Mouse (Mus musculus) layer of hippocampus, adult 9-11 months (tissue): ENCODE results near the gene Tapbpl.

ENCODE experiments used
- DNase-seq: peaks from one replicate; pipeline ENCODE4 v3.0.0; 2022

Gene Tapbpl

DNA sequence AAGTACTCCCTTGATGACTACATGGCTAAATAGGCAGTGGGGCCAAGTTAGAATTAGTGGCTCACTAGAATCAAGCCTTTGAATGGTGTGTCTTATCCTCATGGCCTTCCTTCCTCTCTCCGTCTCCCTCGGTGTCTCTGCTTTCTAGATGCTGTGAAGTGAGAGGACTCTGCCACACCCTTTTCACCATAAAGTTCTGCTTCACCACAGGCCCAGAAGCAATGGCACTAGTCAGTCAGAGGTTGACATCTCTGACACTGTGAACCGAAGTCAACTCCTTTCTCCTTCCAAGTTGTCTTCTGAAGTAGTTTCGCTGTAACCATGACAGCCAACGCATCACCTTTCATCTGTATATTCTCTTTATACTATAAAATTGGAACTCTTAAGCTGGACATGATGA, 7.9 kb upstream of the Tapbpl start:
- DNase-seq, result no peak

DNA sequence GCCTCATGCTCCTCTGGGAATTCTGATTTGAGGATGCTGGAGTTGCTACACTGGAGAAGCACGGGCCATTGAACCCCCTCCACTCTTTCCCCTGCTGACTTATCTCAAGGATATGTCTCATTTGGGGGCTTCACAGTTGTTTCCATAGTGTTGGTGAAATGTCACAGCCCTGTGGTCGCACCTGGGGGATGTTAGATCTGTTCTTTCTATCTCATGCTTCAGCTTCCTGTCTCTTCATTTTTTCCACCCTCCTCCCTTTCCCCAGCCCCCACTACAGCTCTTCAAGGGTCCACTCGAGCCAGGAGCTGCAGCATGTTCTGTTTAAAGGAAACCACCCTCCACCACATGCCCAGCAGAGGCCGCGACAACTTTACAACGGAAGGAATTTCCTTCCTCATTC, 6.7 kb upstream of the Tapbpl start:
- DNase-seq, result no peak

GRCm38 (mm10) chr6:125237421-125237820, 5.8 kb upstream of the Tapbpl start:
- no peak for DNase-seq

- no peak for DNase-seq
These were observed 5.1 kb upstream of the Tapbpl start, which contains the start of gene Cd27 for GRCm38 (mm10) chr6:125236782-125237181. Cd27 (minus strand) TSS chr6:125237010.

- no peak for DNase-seq
These were observed 4.7 kb upstream of the Tapbpl start for GRCm38 (mm10) chr6:125236341-125236740.

GRCm38 (mm10) chr6:125234520-125234828, 2.8 kb upstream of the Tapbpl start:
- DNase-seq, result no peak

DNA sequence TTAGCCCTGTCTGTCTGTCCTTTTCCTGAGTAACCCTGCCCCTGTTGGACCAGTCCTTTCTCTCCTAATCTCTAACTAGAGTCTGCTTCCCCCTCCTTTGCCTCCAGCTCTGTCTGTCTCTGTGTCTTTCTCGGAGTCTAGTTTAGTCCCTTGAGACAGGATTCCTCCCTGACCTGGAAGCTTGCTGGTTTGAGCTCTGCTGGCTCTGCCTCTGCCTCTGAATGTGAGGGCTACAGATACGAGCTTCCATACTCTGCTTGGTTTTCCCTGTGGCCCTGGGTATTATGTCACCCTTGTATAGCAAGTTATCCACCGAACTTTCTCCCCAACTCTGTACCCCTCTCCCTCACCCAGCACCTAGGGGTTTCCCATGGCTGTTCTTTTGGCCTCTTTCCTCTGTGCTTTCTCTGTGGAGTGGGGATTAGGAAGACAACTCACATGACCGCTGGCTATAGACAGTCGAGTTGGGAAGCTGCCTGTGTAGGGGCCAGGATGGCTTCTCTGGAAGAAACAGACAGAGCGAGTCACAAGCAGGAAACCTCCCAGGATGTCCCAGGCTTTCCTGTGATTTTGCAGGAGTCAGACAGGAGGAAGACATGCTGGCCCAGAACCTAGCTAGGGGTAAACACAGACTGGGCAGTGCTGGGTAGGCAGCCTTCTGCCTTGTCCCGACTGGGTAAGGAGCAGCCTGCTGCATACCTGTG, 2.3 kb upstream of the Tapbpl start:
- DNase-seq, result no peak

DNA sequence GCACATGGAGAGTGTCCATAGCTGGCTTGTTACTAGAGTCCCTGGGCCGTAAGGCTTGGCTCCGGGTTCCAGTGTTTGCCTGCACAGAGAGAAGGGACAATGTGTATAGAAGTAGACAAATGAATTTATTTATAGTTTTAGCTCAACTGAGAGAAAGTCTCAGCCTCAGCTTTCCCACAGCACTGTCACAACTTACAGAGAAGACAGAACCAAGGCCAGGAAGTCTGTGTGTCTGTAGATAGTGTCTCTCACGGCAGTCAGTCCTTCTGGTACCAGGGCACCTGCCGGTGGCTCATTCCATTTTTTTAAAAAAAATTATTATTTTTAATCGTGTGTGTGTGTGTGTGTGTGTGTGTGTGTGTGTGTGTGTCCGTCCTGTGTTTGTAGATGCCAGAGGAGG, 856 bp upstream of the Tapbpl start:
- no peak for DNase-seq

GRCm38 (mm10) chr6:125232045-125232437, 381 bp upstream of the Tapbpl start:
- DNase-seq, result no peak

DNA sequence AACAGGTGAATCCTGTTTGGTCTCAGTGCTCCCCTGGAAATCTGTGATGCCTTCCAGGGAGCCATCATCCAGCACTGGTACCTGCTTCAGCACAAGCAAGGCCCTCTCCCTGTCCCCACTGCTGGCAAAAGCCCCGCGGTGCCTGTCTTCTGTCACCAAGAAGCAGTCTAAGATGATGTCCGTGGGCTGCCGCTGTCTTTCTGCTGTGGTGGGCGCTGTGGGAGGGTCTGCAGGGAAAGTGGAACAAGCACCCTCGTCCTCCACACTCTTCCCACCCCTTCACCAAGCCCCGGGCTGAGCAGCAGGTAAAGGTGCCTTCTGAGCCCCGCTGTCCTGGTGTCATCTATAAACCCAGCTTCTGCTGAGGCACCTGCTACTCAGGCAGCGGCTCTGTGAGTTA, 1.1 kb downstream of the Tapbpl start:
- DNase-seq, result no peak

- DNase-seq, result no peak
These were observed 6.0 kb downstream of the Tapbpl start for GRCm38 (mm10) chr6:125225518-125226115.

GRCm38 (mm10) chr6:125222577-125222976, 9.1 kb downstream of the Tapbpl start:
- DNase-seq, result no peak

- DNase-seq, result no peak
These were observed 9.5 kb downstream of the Tapbpl start for GRCm38 (mm10) chr6:125222146-125222545.

- DNase-seq, result no peak
These were observed 10.4 kb downstream of the Tapbpl start for GRCm38 (mm10) chr6:125221115-125221745.

DNA sequence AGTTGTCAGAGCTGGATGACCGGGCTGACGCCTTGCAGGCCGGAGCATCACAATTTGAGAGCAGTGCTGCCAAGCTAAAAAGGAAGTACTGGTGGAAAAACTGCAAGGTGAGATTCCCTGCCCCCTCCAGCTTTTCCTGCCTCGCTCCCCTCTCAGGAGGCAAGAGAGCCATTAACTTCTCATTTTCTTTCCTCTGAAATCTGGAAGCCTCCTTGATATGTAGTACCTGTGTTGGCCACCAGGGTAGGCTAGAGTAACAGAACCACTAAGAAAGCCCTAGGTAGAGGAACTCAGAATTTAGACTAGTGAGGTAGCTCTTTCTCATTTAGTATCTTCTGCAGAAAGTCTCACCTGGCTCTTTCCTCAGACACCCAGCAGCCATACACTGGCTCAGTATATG, 12.7 kb downstream of the Tapbpl start:
- peak; percentile 71 for DNase-seq

GRCm38 (mm10) chr6:125217899-125218298, 13.8 kb downstream of the Tapbpl start:
- no peak for DNase-seq

DNA sequence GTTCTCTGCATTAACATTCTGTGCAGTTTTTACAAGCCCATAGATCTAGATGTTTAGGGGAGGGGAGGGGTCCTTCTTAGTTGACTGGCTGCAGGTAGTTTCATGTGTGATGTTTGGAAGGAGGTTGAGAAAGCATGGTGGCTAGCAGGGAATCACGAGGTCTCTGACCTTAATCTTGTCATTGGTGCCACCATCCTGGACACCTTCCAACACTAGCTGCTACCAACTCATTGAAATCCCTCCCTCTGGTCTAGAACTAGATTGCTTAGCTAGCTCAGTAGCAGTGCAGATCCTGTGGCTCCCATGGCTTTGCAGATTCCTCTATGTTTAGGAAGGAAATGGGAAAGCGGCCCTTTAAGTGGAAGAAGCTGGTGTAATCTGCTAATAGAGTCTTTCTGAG, 14.8 kb downstream of the Tapbpl start:
- DNase-seq, result no peak

- DNase-seq, result peak; percentile 98
These were observed 16.3 kb downstream of the Tapbpl start, which contains the start of gene Vamp1 for GRCm38 (mm10) chr6:125215148-125215954. Vamp1 (plus strand) TSS chr6:125215551.

GRCm38 (mm10) chr6:125213715-125214114, 17.9 kb downstream of the Tapbpl start:
- DNase-seq, result no peak

- no peak for DNase-seq
These were observed 18.5 kb downstream of the Tapbpl start for GRCm38 (mm10) chr6:125213129-125213528.

DNA sequence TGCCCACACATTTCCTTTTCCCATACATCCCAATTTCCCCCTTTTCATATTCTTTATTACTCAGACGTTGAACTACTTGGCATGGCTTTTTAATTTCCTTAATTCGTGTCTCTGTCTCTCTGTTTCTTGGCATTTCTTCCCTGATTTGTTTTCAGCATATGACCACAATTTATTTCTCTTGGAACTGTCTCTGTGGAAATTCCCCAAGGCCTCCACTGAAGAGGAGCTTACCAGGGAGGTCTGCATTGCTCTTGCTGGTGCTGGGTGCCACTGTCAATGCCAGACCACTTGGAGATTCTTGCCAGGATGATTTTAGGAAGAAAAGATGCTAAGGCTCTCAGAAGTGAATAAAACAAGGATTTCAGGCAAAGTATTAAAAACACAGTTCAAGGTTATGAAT, 19.0 kb downstream of the Tapbpl start:
- no peak for DNase-seq

DNA sequence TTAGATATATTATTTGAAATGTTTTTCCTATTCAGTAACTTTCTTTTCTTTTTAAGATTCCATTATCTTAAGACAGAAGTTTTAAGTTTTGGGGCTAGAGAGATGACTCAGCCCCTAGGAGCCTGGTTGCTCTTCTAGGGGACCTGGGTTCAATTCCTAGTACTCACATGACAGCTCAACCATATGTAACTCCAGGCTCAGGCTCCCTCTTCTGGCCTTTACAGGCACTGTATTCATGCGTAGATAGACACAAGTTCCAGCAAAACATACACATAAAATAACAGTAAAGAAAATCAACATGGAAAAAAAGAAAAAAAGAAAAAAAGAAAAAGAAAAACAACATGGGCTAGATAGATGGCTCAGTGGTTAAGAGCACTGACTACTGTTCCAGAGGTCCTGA, 21.2 kb downstream of the Tapbpl start:
- no peak for DNase-seq

GRCm38 (mm10) chr6:125197166-125197565, 34.5 kb downstream of the Tapbpl start:
- DNase-seq, result no peak

GRCm38 (mm10) chr6:125196301-125196700, 35.4 kb downstream of the Tapbpl start:
- no peak for DNase-seq
